ENCODE assay signal across 9 mouse cellular contexts in the genomic region with DNA sequence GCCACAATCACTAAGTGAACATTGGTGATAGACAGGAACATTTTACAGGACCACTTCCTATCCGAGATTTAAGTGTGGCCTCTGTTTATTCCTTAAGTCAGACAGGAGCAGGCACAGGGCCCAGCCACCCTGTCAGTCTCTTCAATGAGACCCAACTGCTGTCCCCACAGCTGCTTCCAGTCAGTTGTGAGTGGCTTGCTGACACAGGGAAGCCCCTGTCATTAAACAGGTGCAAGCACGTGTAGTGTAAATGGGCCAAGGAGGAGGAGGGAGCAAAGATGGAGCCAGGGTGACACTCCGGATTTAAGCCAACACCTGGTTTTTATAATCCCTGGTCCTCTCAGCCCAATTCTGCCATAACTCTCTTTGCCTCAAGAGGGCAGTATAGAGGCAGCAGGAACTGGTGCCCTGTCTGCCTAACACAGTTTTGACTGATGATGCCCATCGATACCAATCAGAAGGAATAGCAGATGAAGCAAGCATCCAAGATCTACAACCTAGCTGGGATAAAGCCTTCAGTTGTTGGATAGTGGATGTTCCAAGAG. TPM values are rescaled to one million over a fixed set of nuclear protein-coding genes. Genes with fewer than 3 reads are reported as not detected.
DNase-seq lines count a peak whose midpoint lies in the region; ATAC-seq and TF ChIP-seq lines count a peak whose summit lies in the region.
"Had no signal": no experiment of that assay in that cellular context is flagged by ENCODE, and none has a peak within 500 bp of the region (broad histone marks: within the 10 kb centered on the region; RNA-seq: fewer than 3 reads in every experiment).

No protein-coding gene starts in this region.

- WGBS in kidney, adult 2 months = 19% methylated on average over 4 of the region's 4 CpGs
- WGBS in kidney, embryonic 14.5 days = 30% methylated on average over 4 of the region's 4 CpGs
- WGBS in embryonic facial prominence, embryonic 13.5 days = 30% methylated on average over 4 of the region's 4 CpGs

- no peak overlapping the region for H3K4me3 ChIP-seq in kidney, adult 2 months (ENCODE audit: insufficient read depth, low read depth, low read length)
- no peak overlapping the region for H3K4me3 ChIP-seq in kidney, embryonic 14.5 days (ENCODE audit: low read length)
- no peak overlapping the region for H3K4me3 ChIP-seq in embryonic facial prominence, embryonic 13.5 days
- H3K4me3 ChIP-seq: limb, embryonic 15.5 days had no signal

- H3K36me3 ChIP-seq in kidney, adult 2 months (ENCODE audit: control insufficient read depth, insufficient read depth, low read length) = no peaks in the 10 kb centered on the region
- no peaks in the 10 kb centered on the region for H3K36me3 ChIP-seq in kidney, embryonic 14.5 days (ENCODE audit: control insufficient read depth, insufficient read depth, low read length)
- H3K36me3 ChIP-seq in embryonic facial prominence, embryonic 13.5 days = no peaks in the 10 kb centered on the region
- H3K36me3 ChIP-seq: limb, embryonic 15.5 days had no signal

- no peaks in the 10 kb centered on the region for H3K9me3 ChIP-seq in kidney, embryonic 14.5 days (ENCODE audit: control insufficient read depth, low read length)
- no peaks in the 10 kb centered on the region for H3K9me3 ChIP-seq in embryonic facial prominence, embryonic 13.5 days
- H3K9me3 ChIP-seq: limb, embryonic 15.5 days had no signal

- H3K27ac ChIP-seq in kidney, adult 2 months (ENCODE audit: insufficient read depth, low read depth, low read length) = no peak overlapping the region
- no peak overlapping the region for H3K27ac ChIP-seq in kidney, embryonic 14.5 days (ENCODE audit: low read depth, low read length)
- H3K27ac ChIP-seq in embryonic facial prominence, embryonic 13.5 days = peak overlapping the region; percentile 51
- H3K27ac ChIP-seq: limb, embryonic 15.5 days had no signal

- no peaks in the 10 kb centered on the region for H3K27me3 ChIP-seq in kidney, adult 2 months (replicated peaks; ENCODE audit: control insufficient read depth, insufficient read depth, low read length)
- no peaks in the 10 kb centered on the region; the same call in 1 of the 2 replicates for H3K27me3 ChIP-seq in kidney, embryonic 14.5 days (ENCODE audit: control insufficient read depth, insufficient read depth, low read length)
- peaks cover 21% of the 10 kb centered on the region for H3K27me3 ChIP-seq in embryonic facial prominence, embryonic 13.5 days

- H3K9ac ChIP-seq in kidney, embryonic 14.5 days (ENCODE audit: low read depth, low read length) = no peak overlapping the region
- no peak overlapping the region for H3K9ac ChIP-seq in embryonic facial prominence, embryonic 13.5 days
- H3K9ac ChIP-seq: limb, embryonic 15.5 days had no signal

- no peaks in the 10 kb centered on the region for H3K4me1 ChIP-seq in kidney, adult 2 months (ENCODE audit: control insufficient read depth, insufficient read depth, low read length)
- no peaks in the 10 kb centered on the region for H3K4me1 ChIP-seq in kidney, embryonic 14.5 days (ENCODE audit: control insufficient read depth, insufficient read depth, low read length)
- H3K4me1 ChIP-seq in embryonic facial prominence, embryonic 13.5 days = peaks cover 24% of the 10 kb centered on the region

- TF ChIP-seq POLR2A in kidney, adult 2 months (IDR thresholded peaks at IDR 0.05; ENCODE audit: low read depth, low read length) = no peak

- ATAC-seq in kidney, embryonic 14.5 days (ENCODE audit: low FRiP score, low TSS enrichment) = no peak
- no peak for ATAC-seq in embryonic facial prominence, embryonic 13.5 days (ENCODE audit: insufficient number of reproducible peaks, insufficient read depth, low FRiP score, low TSS enrichment, low read depth)

- no peak overlapping the region for H3K4me2 ChIP-seq in kidney, embryonic 14.5 days (replicated peaks; ENCODE audit: low read depth, low read length)
- H3K4me2 ChIP-seq in embryonic facial prominence, embryonic 13.5 days = no peak overlapping the region
- H3K4me2 ChIP-seq: limb, embryonic 15.5 days had no signal

- intact Hi-C loops in left cerebral cortex, postnatal 25 days (cut with DNase I) = loop anchor here (10.0 kb wide), 1 partner anchor 298 kb away; no protein-coding TSS in a partner anchor

- peak; percentile 58 for DNase-seq in kidney, adult 2 months
- peak; percentile 35 for DNase-seq in ES-CJ7 (ENCODE audit: low read depth, low spot score)
- DNase-seq in brain, adult 2 months (ENCODE audit: low read depth, low spot score) = peak; percentile 75
- peak; percentile 65 to 75 for DNase-seq in left cerebral cortex, postnatal 25 days (ENCODE audit: low spot score in 2 of 2)
- peak; percentile 76 for DNase-seq in retina, embryonic 14.5 days (ENCODE audit: low spot score)
- DNase-seq in yolk sac, embryonic 10.5 days (ENCODE audit: low spot score) = no peak

- TF ChIP-seq CTCF in kidney, adult 2 months (conservative IDR thresholded peaks at IDR 0.05; ENCODE audit: insufficient read depth, insufficient read length, low read depth, low read length) = peak; percentile 90

RNA-seq across cellular contexts. Expression of a gene that starts 19.2 kb away (rescaled TPM):
- polyA plus RNA-seq in kidney, adult 2 months (2012; rRNA removed) = 0.12 and 1.2 TPM in 2 replicates
- polyA plus RNA-seq in kidney, embryonic 14.5 days (2014; fragmentation: Nextera tagmentation; extraction: Ambion mirVana) = 0.11 and 0.26 TPM in 2 replicates
- 0.89 and 1.9 TPM in 2 replicates for polyA plus RNA-seq in embryonic facial prominence, embryonic 13.5 days (2015; fragmentation: Nextera tagmentation; extraction: Ambion mirVana)
- total RNA-seq in left cerebral cortex, postnatal 25 days (2021) = 1 to 10 TPM; 1.2 to 1.9 TPM
